Mouse (Mus musculus): Measurements from ENCODE around the gene Leng1. TPM values are rescaled to one million over a fixed set of nuclear protein-coding genes. Genes with fewer than 3 reads are reported as not detected.
"Not testable (repeated sequence)": the region's sequence is repeated elsewhere in the genome, so short reads cannot be mapped to it uniquely, and the experiment has no call there.

The Leng1 gene
- total RNA-seq (2021): 1 to 10 TPM; 4.0 to 4.9 TPM
- long read RNA-seq, experiment 1, transcript Leng1-201 (4 exons, 2,222 nt): major isoform, 9 of 9 reads
- long read RNA-seq, experiment 1, partial matches to known transcripts: 0 of 9 reads
- long read RNA-seq, experiment 1, other reads (novel, unspliced or antisense): 0 of 9 reads
- long read RNA-seq, experiment 2, transcript Leng1-201 (4 exons, 2,222 nt): major isoform, 9 of 12 reads
- long read RNA-seq, experiment 2, partial matches to known transcripts: 1 of 12 reads
- long read RNA-seq, experiment 2, other reads (novel, unspliced or antisense): 2 of 12 reads

DNA sequence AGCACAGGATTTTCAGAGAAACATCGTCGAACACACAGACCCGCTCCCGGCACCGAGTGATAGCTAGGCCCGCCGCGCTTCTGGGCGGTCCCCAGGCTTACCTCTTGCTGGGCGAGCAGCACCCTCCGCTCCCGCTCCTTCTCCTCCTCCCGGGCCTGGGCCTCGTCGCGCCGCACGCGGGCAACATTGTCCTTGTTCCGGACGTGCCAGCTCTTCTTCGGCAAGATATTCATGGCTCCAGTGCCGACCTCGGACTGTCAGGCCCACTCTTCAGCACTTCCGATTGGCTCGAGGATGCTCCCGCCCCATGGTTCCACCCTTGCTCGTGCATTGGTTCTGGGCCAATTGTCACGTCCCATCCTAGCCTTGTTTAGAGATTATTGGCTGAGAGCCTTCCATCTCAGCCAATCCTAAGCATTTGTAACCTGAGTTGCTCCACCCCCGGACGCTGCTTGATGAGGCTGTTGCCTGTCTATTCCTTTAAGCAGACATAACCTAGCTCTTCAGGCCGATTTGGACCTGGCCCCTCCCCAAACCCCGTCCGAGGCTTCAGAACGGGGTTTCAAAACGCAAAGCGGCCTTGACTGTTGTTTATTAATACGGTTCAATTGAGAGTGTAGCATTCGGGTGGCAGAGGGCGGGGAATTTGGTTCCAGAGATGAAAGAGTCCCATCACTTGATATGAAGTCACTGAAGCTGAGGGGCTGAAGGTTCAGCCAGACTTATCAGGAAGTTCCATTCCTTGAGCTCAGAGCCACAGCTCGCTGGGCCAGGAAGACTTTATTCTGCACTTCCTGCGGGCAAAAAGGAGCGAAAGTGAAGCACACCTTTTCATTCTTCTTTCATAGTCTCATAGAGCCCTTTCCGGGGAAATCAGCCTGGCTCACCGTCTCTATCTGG is at the start of gene Leng1:
Gene Leng1 (minus strand): TSS at position 626 of the 900 bp plus-strand sequence.
- intact Hi-C loops (cut with DNase I): loop anchor here (10.0 kb wide), 1 partner anchor 809 kb away; no protein-coding TSS in a partner anchor
- peak; percentile 97 to 98 for DNase-seq (ENCODE audit: low spot score in 2 of 2)

- no peak for DNase-seq (ENCODE audit: low spot score in 2 of 2)
- intact Hi-C loops (cut with DNase I): no loop called here
Observed at GRCm38 (mm10) chr7:3715249-3715648, 49.6 kb upstream of the Leng1 start.

DNA sequence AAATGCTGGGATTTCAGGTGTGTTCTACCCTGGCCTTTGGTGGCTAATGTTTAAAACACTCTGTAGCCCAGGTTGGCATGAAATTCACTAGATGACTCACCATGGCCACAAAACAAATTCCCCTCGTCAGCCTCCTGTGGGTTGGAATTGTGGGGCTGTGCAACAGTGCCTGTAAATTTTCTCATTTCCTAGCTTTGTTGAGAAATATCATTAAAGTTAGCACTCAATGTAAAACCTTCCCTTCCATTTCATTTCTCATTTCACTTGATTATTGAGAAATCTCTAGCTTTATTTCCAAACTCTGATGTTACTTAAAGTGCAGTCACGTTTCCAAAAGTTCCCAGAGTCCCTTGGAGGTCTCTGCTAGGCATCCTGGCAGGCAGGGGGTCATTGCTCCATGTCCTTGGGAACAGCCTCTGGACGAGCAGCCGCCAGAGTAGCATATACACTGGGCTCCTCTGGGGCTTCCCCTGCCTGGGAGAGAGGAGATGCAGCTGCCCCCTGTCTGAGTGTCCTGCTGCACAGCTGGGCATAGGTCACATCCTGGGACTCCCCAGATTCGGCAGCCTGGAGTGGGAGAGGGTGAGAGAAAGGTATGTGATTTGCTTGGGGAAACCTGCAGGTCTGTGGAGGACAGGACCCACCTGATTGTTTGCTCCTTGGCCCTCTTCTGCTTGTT is 46.8 kb upstream of the Leng1 start:
- intact Hi-C loops (cut with DNase I): no loop called here
- no peak for DNase-seq (ENCODE audit: low spot score in 2 of 2)

DNA sequence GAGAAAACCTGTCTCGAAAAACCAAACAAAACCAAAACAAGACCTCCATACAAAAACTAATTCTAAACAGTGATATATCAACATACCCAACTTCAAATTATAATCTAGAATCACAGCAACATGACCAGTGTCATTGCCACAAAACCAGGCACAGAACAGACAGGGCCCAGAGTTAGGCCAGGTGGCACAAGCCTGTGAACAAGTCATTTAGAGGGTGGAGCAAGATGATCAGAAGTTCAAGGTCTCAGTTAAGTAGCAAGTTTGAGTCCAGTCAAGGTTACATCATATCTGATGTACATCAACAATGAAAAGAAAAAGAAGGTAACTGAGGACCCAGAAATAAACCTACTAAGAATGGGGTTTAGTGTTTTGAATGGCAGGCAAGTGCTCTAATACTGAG is 43.4 kb upstream of the Leng1 start:
- intact Hi-C loops (cut with DNase I): loop anchor here (10.0 kb wide), 1 partner anchor 736 kb away; the partner anchor contains the start of gene Rdh13
- DNase-seq (ENCODE audit: low spot score in 2 of 2): no peak

GRCm38 (mm10) chr7:3708447-3708980 is 42.9 kb upstream of the Leng1 start:
- not testable (repeated sequence) for DNase-seq (ENCODE audit: low spot score in 2 of 2)
- intact Hi-C loops (cut with DNase I): loop anchor here (10.0 kb wide), 1 partner anchor 736 kb away; the partner anchor contains the start of gene Rdh13

GRCm38 (mm10) chr7:3707568-3708413 is 42.2 kb upstream of the Leng1 start:
- intact Hi-C loops (cut with DNase I): loop anchor here (10.0 kb wide), 1 partner anchor 737 kb away; the partner anchor contains the start of gene Rdh13

GRCm38 (mm10) chr7:3707027-3707426 is 41.4 kb upstream of the Leng1 start:
- intact Hi-C loops (cut with DNase I): loop anchor here (10.0 kb wide), 1 partner anchor 738 kb away; the partner anchor contains the start of gene Rdh13
- no peak for DNase-seq (ENCODE audit: low spot score in 2 of 2)

More at GRCm38 (mm10) chr7:3707568-3708413, 42.2 kb upstream of the Leng1 start:
- no peak for DNase-seq (ENCODE audit: low spot score in 2 of 2)

DNA sequence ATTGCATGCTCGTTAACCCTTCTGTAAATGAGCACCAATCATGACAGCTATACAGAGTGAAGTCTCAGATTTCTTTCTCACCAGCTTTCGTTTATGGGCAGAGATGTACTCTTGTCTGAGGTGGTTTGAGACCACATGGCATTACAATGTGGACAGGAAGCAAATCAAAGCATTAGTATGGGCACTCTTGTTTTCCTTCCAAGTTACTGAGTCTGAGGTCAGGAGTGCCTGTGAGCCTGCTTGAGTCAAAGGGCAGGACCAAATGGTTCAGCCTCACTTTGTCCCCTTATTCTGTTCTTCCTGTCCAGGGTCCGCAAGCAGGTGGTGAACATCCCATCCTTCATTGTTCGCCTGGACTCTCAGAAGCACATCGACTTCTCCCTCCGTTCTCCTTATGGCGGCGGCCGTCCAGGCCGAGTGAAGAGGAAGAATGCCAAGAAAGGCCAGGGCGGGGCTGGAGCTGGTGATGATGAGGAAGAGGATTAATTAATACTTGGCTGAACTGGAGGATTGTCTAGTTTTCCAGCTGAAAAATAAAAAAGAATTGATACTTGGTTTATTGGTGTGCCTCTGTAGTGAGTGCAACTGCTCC is 40.8 kb upstream of the Leng1 start:
- intact Hi-C loops (cut with DNase I): loop anchor here (10.0 kb wide), 1 partner anchor 738 kb away; the partner anchor contains the start of gene Rdh13
- no peak for DNase-seq (ENCODE audit: low spot score in 2 of 2)

DNA sequence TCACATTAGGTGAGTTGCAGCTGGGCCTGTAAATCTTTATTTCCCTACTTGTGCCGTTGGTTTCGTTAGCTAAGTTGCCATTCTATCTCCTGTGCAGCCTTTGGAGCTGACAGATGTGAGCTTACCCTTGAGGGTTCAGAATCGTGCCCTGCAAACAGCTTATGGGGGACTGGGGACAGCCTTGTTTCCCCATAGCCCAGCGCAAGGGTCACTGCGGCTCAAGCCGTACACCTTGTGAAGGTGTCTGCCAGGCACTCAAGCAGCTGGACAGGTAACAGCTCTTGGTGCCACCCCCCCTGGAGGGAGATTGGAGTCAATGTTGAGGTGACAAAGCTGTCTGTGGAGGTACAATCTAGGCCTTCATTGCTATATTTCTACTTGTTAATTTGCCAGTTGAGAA is 40.3 kb upstream of the Leng1 start:
- DNase-seq (ENCODE audit: low spot score in 2 of 2): no peak
- intact Hi-C loops (cut with DNase I): loop anchor here (10.0 kb wide), 1 partner anchor 739 kb away; the partner anchor contains the start of gene Rdh13

GRCm38 (mm10) chr7:3705461-3705860 is 39.8 kb upstream of the Leng1 start:
- DNase-seq (ENCODE audit: low spot score in 2 of 2): not testable (repeated sequence)
- intact Hi-C loops (cut with DNase I): loop anchor here (10.0 kb wide), 1 partner anchor 739 kb away; the partner anchor contains the start of gene Rdh13

DNA sequence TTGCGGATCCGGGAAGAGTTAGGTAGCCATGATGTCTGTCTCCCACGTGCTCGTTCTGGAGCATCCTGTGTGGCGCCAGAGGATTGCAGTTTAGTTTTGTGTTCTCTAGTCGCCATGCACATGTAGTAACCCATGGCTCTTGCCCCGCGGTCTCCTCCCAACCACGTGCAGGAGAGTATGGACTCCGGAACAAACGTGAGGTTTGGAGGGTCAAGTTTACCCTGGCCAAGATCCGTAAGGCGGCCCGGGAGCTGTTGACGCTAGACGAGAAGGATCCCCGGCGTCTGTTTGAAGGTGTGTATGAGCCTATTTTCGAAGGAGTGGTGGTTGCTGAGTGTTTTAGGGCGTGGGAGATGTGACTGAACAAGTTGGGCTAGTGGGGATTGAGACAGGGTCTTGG is 38.8 kb upstream of the Leng1 start:
- intact Hi-C loops (cut with DNase I): loop anchor here (10.0 kb wide), 1 partner anchor 740 kb away; the partner anchor contains the start of gene Rdh13
- DNase-seq (ENCODE audit: low spot score in 2 of 2): no peak

GRCm38 (mm10) chr7:3703879-3704441 is 38.3 kb upstream of the Leng1 start, which contains the start of gene Rps9:
TSS of gene Rps9 (plus strand) at chr7:3703993.
- DNase-seq (ENCODE audit: low spot score in 2 of 2): peak; percentile 98 to 99
- intact Hi-C loops (cut with DNase I): loop anchor here (10.0 kb wide), 1 partner anchor 741 kb away; the partner anchor contains the start of gene Rdh13

GRCm38 (mm10) chr7:3703148-3703878 is 37.7 kb upstream of the Leng1 start:
- no peak for DNase-seq (ENCODE audit: low spot score in 2 of 2)
- intact Hi-C loops (cut with DNase I): loop anchor here (10.0 kb wide), 1 partner anchor 741 kb away; the partner anchor contains the start of gene Rdh13

- intact Hi-C loops (cut with DNase I): loop anchor here (5.0 kb wide), 1 partner anchor 444 kb away; no protein-coding TSS in a partner anchor
- no peak for DNase-seq (ENCODE audit: low spot score in 2 of 2)
Observed at GRCm38 (mm10) chr7:3698471-3698870, 32.8 kb upstream of the Leng1 start.

DNA sequence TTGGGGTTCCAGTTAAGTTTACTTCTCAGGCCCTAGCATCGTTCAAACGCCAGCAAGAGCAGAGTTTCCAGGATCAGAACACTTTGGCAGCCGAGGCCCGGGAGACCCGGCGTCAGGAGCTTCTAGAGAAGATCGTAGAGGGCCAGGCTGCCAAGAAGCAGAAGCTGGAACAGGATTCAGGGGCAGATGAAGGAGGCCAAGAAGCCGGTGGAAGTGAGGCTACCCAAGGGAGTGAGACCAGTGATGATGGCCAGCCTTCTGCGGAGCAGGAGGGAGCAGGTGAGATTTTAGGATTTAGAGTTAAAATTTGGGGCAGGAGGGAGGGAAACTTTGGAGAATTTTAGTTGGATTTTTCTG is 29.3 kb upstream of the Leng1 start:
- intact Hi-C loops (cut with DNase I): loop anchor here (5.0 kb wide), 2 partner anchors 48 to 447 kb away; partner anchors contain the start of gene Cnot3
- DNase-seq (ENCODE audit: low spot score in 2 of 2): not testable (repeated sequence)
